Mouse (Mus musculus) kidney, adult 2 months (tissue): Measurements from ENCODE around the gene Irf5.
"Not testable (repeated sequence)": the region's sequence is repeated elsewhere in the genome, so short reads cannot be mapped to it uniquely, and the experiment has no call there.

Experiments
- CTCF ChIP-seq: fragments of 200-500 bp; conservative IDR thresholded peaks from 2 replicates; pipeline ENCODE4 v1.5.1; 2011; ENCODE audit warnings: low read depth, mild to moderate bottlenecking, control low read depth, low read length, moderate library complexity, mixed read lengths; ENCODE audit not compliant: insufficient read depth, insufficient read length
- POLR2A ChIP-seq: fragments of 200-500 bp; IDR thresholded peaks from one replicate; pipeline ENCODE4 v1.6.1; 2011; ENCODE audit warnings: low read depth, low read length, control low read depth

DNA sequence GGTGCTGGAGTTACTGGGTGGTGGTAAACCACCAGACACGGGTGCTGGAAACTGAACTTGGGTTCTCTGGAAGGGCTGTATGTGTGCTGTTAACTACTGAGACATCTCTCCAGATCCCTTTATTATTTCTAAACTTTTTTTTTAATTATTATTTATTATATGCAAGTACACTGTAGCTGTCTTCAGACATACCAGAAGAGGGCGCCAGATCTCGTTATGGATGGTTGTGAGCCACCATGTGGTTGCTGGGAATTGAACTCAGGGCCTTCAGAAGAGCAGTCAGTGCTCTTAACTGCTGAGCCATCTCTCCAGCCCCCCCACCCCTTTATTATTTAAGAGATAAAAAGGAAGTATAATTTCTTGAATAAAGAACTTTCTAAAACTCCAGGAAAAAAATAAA is 50.0 kb downstream of the Irf5 start:
- TF ChIP-seq POLR2A, CTCF: not testable (repeated sequence)
